ENCODE assay signal across 8 mouse cellular contexts in genomic region chr5:134006470-134007126, GRCm38 (mm10).
DNase-seq lines count a peak whose midpoint lies in the region; ATAC-seq and TF ChIP-seq lines count a peak whose summit lies in the region.

No protein-coding gene starts in this region.

- H3K27me3 ChIP-seq in ES-Bruce4 (ENCODE audit: control insufficient read depth, insufficient read depth, low read length, poor library complexity, severe bottlenecking), result no peaks in the 10 kb centered on the region
- no peaks in the 10 kb centered on the region for H3K27me3 ChIP-seq in forebrain, embryonic 14.5 days (replicated peaks; ENCODE audit: control insufficient read depth, insufficient read depth, low read length)
- no peaks in the 10 kb centered on the region for H3K27me3 ChIP-seq in liver, embryonic 16.5 days (ENCODE audit: control insufficient read depth, insufficient read depth, low read depth, low read length)
- peaks cover 6% of the 10 kb centered on the region; the same call in 1 of the 2 replicates for H3K27me3 ChIP-seq in neural tube, embryonic 15.5 days (replicated peaks)

- intact Hi-C loops in heart, postnatal 10 days (cut with DNase I), result loop anchor here (10.0 kb wide), 1 partner anchor 1772 kb away; no protein-coding TSS in a partner anchor

- peak; percentile 94 for ATAC-seq in forebrain, embryonic 14.5 days
- ATAC-seq in liver, embryonic 16.5 days (ENCODE audit: low read depth), result no peak
- ATAC-seq in neural tube, embryonic 15.5 days (ENCODE audit: low FRiP score), result no peak; the same call in none of the 2 replicates

- WGBS in forebrain, embryonic 14.5 days, result 1% methylated on average over 14 of the region's 14 CpGs
- 17% methylated on average over 14 of the region's 14 CpGs for WGBS in large intestine, adult 2 months
- 11% methylated on average over 14 of the region's 14 CpGs for WGBS in liver, embryonic 16.5 days (ENCODE audit: insufficient replicate concordance)
- 1% methylated on average over 14 of the region's 14 CpGs for WGBS in neural tube, embryonic 15.5 days

- no peaks in the 10 kb centered on the region for H3K36me3 ChIP-seq in ES-Bruce4 (ENCODE audit: control insufficient read depth, insufficient read depth, low read length, poor library complexity, severe bottlenecking)
- no peaks in the 10 kb centered on the region for H3K36me3 ChIP-seq in forebrain, embryonic 14.5 days (ENCODE audit: control insufficient read depth, insufficient read depth, low read length)
- H3K36me3 ChIP-seq in liver, embryonic 16.5 days (ENCODE audit: control insufficient read depth, insufficient read depth), result no peaks in the 10 kb centered on the region
- H3K36me3 ChIP-seq in neural tube, embryonic 15.5 days, result no peaks in the 10 kb centered on the region

- no peaks in the 10 kb centered on the region for H3K9me3 ChIP-seq in ES-Bruce4 (replicated peaks; ENCODE audit: control insufficient read depth, insufficient read depth, low read length, poor library complexity, severe bottlenecking)
- H3K9me3 ChIP-seq in forebrain, embryonic 14.5 days (replicated peaks; ENCODE audit: control insufficient read depth, low read length), result 0 out of 2 replicates have a peak, but pooled peaks cover 2% of the 10 kb centered on the region
- no peaks in the 10 kb centered on the region for H3K9me3 ChIP-seq in liver, embryonic 16.5 days (replicated peaks; ENCODE audit: control insufficient read depth, low read length)
- H3K9me3 ChIP-seq in neural tube, embryonic 15.5 days (replicated peaks), result no peaks in the 10 kb centered on the region

- peak; percentile 56 for DNase-seq in c-Kit-positive CD71-positive TER-119-positive erythroid progenitor cells, embryonic 14.5 days (ENCODE audit: low spot score)
- peak; percentile 98 for DNase-seq in forebrain, embryonic 14.5 days (ENCODE audit: low spot score)
- DNase-seq in heart, postnatal 10 days, result peak; percentile 89 to 93
- peak; percentile 54 for DNase-seq in large intestine, adult 2 months (ENCODE audit: low read depth, low spot score)
- peak; percentile 24 to 54 for DNase-seq in thymus, postnatal 10 days (ENCODE audit: low spot score in 2 of 2)

- no peak for TF ChIP-seq POLR2A in ES-Bruce4 (IDR thresholded peaks at IDR 0.05; ENCODE audit: insufficient read depth, low read length)

- TF ChIP-seq EP300 in ES-Bruce4 (IDR thresholded peaks at IDR 0.05; ENCODE audit: insufficient read depth, low read depth, low read length), result peak; percentile 61; the same call in 1 of the 2 replicates

- no peak overlapping the region for H3K9ac ChIP-seq in ES-Bruce4 (ENCODE audit: low read depth, poor library complexity, severe bottlenecking)
- peak overlapping the region; percentile 23; the same call in 1 of the 2 replicates for H3K9ac ChIP-seq in forebrain, embryonic 14.5 days (ENCODE audit: low read length)
- H3K9ac ChIP-seq in liver, embryonic 16.5 days (ENCODE audit: low read depth, low read length), result no peak overlapping the region
- H3K9ac ChIP-seq in neural tube, embryonic 15.5 days (replicated peaks), result no peak overlapping the region

- H3K4me2 ChIP-seq in forebrain, embryonic 14.5 days (ENCODE audit: low read length), result peak overlapping the region; percentile 37; the same call in 1 of the 2 replicates
- H3K4me2 ChIP-seq in liver, embryonic 16.5 days (ENCODE audit: low read depth, low read length), result peak overlapping the region; percentile 21; the same call in 1 of the 2 replicates
- peak overlapping the region; percentile 55 for H3K4me2 ChIP-seq in neural tube, embryonic 15.5 days

- no peaks in the 10 kb centered on the region for H3K4me1 ChIP-seq in ES-Bruce4 (ENCODE audit: control insufficient read depth, insufficient read depth, low read length)
- H3K4me1 ChIP-seq in forebrain, embryonic 14.5 days (ENCODE audit: control insufficient read depth, insufficient read depth, low read length), result 0 out of 2 replicates have a peak, but pooled peaks cover 4% of the 10 kb centered on the region
- no peaks in the 10 kb centered on the region for H3K4me1 ChIP-seq in liver, embryonic 16.5 days (ENCODE audit: control insufficient read depth, low read depth, low read length)
- H3K4me1 ChIP-seq in neural tube, embryonic 15.5 days, result peaks cover 14% of the 10 kb centered on the region

- H3K27ac ChIP-seq in ES-Bruce4 (ENCODE audit: insufficient read depth, low read length), result peak overlapping the region; percentile 40
- H3K27ac ChIP-seq in forebrain, embryonic 14.5 days (ENCODE audit: low read depth, low read length), result peak overlapping the region; percentile 63; the same call in 1 of the 2 replicates
- no peak overlapping the region for H3K27ac ChIP-seq in liver, embryonic 16.5 days (ENCODE audit: low read length)
- 0 out of 2 replicates have a peak overlapping the region, but pooled peaks have one; percentile 45 for H3K27ac ChIP-seq in neural tube, embryonic 15.5 days (replicated peaks)

- no peak overlapping the region for H3K4me3 ChIP-seq in ES-Bruce4 (ENCODE audit: low read depth, low read length)
- no peak overlapping the region for H3K4me3 ChIP-seq in forebrain, embryonic 14.5 days (ENCODE audit: low read depth, low read length)
- H3K4me3 ChIP-seq in liver, embryonic 16.5 days (ENCODE audit: low read depth, low read length), result no peak overlapping the region
- H3K4me3 ChIP-seq in neural tube, embryonic 15.5 days (replicated peaks), result 0 out of 2 replicates have a peak overlapping the region, but pooled peaks have one; percentile 12

- TF ChIP-seq CTCF in ES-Bruce4 (IDR thresholded peaks at IDR 0.05; ENCODE audit: low read depth, low read length), result peak; percentile 70

Comparison
In these comparisons a context has a peak if more than half of its experiments do, and no peak if none do; other contexts are left out.
1. DNase-seq: peak in every context shown above with its lines; median percentile 98 in forebrain, embryonic 14.5 days; 91 in heart, postnatal 10 days; 56 in c-Kit-positive CD71-positive TER-119-positive erythroid progenitor cells, embryonic 14.5 days; 54 in large intestine, adult 2 months; 39 in thymus, postnatal 10 days.